Mouse (Mus musculus) limb, embryonic 14.5 days (tissue): ENCODE measurements around the gene Tenm2. TPM values are rescaled to one million over a fixed set of nuclear protein-coding genes. Genes with fewer than 3 reads are reported as not detected.

ENCODE experiments used
- ATAC-seq: fragments of 200-750 bp; cut with Nextera tagmentation; 2 replicates; pipeline ENCODE4 v1.8.0; 2017; ENCODE audit warnings: low read depth, moderate number of reproducible peaks, moderate TSS enrichment; ENCODE audit not compliant: low FRiP score
- DNase-seq: peaks from one replicate; pipeline ENCODE4 v3.0.0-alpha.2; 2015; ENCODE audit warnings: low spot score
- H3K27ac ChIP-seq: fragments of 300-500 bp; sonication (generic); replicated peaks from 2 replicates; pipeline ENCODE4 v1.5.1; 2014; ENCODE audit warnings: low read depth, mild to moderate bottlenecking, low read length, moderate library complexity, mixed read lengths
- H3K27me3 ChIP-seq: fragments of 300-500 bp; sonication (generic); 2 replicates; pipeline ENCODE4 v1.6.1; 2014; ENCODE audit warnings: low read length, mixed read lengths; ENCODE audit not compliant: control insufficient read depth, insufficient read depth
- H3K36me3 ChIP-seq: fragments of 300-500 bp; sonication (generic); 2 replicates; pipeline ENCODE4 v1.6.1; 2014; ENCODE audit warnings: mild to moderate bottlenecking, low read length, moderate library complexity, mixed read lengths; ENCODE audit not compliant: control insufficient read depth, insufficient read depth
- H3K4me1 ChIP-seq: fragments of 300-500 bp; sonication (generic); 2 replicates; pipeline ENCODE4 v1.6.1; 2014; ENCODE audit warnings: antibody characterized with exemption, low read length, mixed read lengths; ENCODE audit not compliant: control insufficient read depth, insufficient read depth
- H3K4me2 ChIP-seq: fragments of 300-500 bp; sonication (generic); replicated peaks from 2 replicates; pipeline ENCODE4 v1.6.1; 2014; ENCODE audit warnings: low read depth, mild to moderate bottlenecking, low read length, moderate library complexity; ENCODE audit not compliant: severe bottlenecking
- H3K4me3 ChIP-seq: fragments of 300-500 bp; sonication (generic); replicated peaks from 2 replicates; pipeline ENCODE4 v1.5.1; 2014; ENCODE audit warnings: low read length
- H3K9ac ChIP-seq: fragments of 300-500 bp; sonication (generic); 2 replicates; pipeline ENCODE4 v1.6.1; 2014; ENCODE audit warnings: mild to moderate bottlenecking, low read depth, low read length, moderate library complexity; ENCODE audit not compliant: severe bottlenecking
- H3K9me3 ChIP-seq: fragments of 300-500 bp; sonication (generic); 2 replicates; pipeline ENCODE4 v1.6.1; 2016; ENCODE audit warnings: low read length; ENCODE audit not compliant: control insufficient read depth
- POLR2A ChIP-seq: fragments of 200-500 bp; IDR thresholded peaks from 2 replicates; pipeline ENCODE4 v1.8.0; 2012; ENCODE audit warnings: inconsistent platforms, mild to moderate bottlenecking, moderate library complexity, borderline replicate concordance; ENCODE audit not compliant: insufficient read depth, insufficient read length; ENCODE audit errors: extremely low read depth
- WGBS: fragments of 180-500 bp; shearing (Covaris S2); extraction: QIAGEN DNeasy Blood & Tissue Kit; methylation state at CpG from one replicate; pipeline ENCODE4 v1.1.7; 2014; 5-methylcytosine and 5-hydroxymethylcytosine counted together
- polyA plus RNA-seq, 2 experiments: library from polyadenylated mRNA; depleted of rRNA in 1 of 2; stranded (reverse) in 1 of 2; unstranded in 1 of 2; fragments of >200 nt; fragmentation: Nextera tagmentation in 1 of 2; extraction: Ambion mirVana in 1 of 2; gene quantifications; 2 replicates each; pipeline versions ENCODE4 v1.2.1 to v1.2.3; 2012 to 2014

The Tenm2 gene
- polyA plus RNA-seq, 2 experiments: 3.7 to 5.6 TPM

DNA sequence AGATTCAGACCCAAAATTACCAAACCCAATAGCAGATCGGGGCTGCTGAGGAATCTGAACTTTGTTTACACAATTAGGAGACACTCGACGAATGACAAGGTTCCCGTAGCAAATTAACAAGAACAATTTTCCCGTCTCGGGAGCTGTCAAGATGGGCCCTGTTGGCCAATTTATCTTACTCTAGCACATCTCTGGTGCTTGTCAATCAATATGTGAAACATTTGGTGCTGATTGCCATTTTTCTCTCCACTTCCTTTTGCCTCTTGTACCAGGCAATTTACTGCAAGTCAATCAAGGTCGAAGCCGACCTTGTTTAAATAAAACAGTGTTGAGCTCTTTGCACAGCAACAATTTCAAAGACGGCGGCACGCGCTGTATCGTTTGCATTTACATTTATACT is 824.9 kb downstream of the Tenm2 start:
- 49% methylated on average over 13 of the region's 13 CpGs for WGBS
- ATAC-seq (no peak), DNase-seq (no peak)
- TF ChIP-seq POLR2A: no peak
- no peaks in the 10 kb centered on the region for H3K4me1 ChIP-seq
- H3K9me3 ChIP-seq: no peaks in the 10 kb centered on the region
- no peak overlapping the region for H3K9ac ChIP-seq
- H3K4me3 ChIP-seq: no peak overlapping the region
- no peaks in the 10 kb centered on the region for H3K36me3 ChIP-seq
- H3K27ac ChIP-seq: no peak overlapping the region
- H3K4me2 ChIP-seq: no peak overlapping the region
- H3K27me3 ChIP-seq: no peaks in the 10 kb centered on the region

DNA sequence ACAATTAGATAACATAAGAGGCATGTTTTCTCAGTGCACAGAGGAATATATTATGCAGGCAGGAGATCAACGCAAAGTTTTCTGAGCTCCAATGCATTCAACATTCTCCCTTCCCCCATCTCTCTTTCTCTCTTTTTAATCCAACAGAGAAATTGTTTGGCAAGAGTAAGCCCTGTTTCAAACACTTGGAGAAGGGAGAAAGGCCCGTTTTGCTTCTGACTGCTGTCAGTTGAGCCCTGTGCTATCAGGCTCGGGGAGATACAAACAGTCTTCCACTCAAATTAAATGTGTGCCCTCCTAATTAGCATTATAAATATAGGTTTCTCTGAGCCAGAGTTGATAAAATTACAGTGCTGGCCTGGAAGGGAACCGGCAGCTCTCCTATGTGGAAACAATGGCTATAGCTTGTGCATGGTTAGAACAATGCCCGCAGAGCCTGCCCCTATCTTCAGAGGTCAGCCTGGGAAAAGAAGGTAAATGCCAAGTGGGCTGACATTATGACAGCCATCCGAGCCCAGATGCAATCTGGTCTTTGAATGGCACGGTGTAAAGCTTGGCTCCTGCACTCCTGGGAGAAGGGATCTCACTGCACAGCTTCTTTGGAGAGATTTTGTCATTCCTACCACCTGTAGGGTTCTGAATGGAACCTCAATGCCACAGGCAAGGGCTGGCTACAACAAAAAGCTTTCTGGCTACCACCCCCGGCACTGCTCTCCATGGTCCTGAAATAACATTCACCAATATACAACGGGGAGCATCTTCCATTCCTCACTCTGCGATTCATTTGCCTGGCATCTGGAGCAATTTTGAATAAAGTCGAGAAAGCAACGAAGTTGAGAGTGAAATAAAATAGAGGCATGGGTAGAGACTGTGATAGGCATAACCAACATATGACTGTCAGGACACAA is 839.7 kb downstream of the Tenm2 start:
- H3K4me1 ChIP-seq: no peaks in the 10 kb centered on the region
- no peak overlapping the region for H3K27ac ChIP-seq
- H3K4me3 ChIP-seq: no peak overlapping the region
- no peaks in the 10 kb centered on the region for H3K9me3 ChIP-seq
- no peaks in the 10 kb centered on the region for H3K27me3 ChIP-seq
- no peak overlapping the region for H3K9ac ChIP-seq
- DNase-seq (peak; percentile 38), ATAC-seq (no peak)
- WGBS: 51% methylated on average over 12 of the region's 12 CpGs
- TF ChIP-seq POLR2A: no peak
- H3K36me3 ChIP-seq: no peaks in the 10 kb centered on the region
- H3K4me2 ChIP-seq: no peak overlapping the region

DNA sequence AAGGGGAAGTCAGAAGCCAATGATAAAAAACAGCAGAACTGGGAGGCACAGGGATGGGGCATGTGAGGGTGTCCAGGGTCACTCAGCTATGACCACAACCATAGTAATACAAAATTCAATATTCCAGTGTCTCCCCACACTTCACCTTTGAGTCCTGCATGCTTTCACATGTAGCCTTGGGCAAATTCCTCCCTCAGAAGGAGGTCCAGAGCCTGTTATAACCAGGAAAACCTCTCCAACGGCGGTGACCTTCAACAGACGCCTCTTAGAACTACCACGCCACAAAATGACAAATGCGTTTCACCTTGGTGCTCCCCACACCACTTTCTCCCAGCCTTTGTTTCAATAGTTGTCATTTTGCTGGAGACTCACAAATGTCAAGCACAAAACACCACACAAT is 851.1 kb downstream of the Tenm2 start:
- 76% methylated on average over 5 of the region's 5 CpGs for WGBS
- H3K4me2 ChIP-seq: no peak overlapping the region
- no peak overlapping the region for H3K4me3 ChIP-seq
- ATAC-seq (no peak), DNase-seq (no peak)
- no peak overlapping the region for H3K27ac ChIP-seq
- no peak for TF ChIP-seq POLR2A
- no peak overlapping the region for H3K9ac ChIP-seq
- no peaks in the 10 kb centered on the region for H3K9me3 ChIP-seq
- H3K4me1 ChIP-seq: no peaks in the 10 kb centered on the region
- no peaks in the 10 kb centered on the region for H3K36me3 ChIP-seq
- H3K27me3 ChIP-seq: no peaks in the 10 kb centered on the region

DNA sequence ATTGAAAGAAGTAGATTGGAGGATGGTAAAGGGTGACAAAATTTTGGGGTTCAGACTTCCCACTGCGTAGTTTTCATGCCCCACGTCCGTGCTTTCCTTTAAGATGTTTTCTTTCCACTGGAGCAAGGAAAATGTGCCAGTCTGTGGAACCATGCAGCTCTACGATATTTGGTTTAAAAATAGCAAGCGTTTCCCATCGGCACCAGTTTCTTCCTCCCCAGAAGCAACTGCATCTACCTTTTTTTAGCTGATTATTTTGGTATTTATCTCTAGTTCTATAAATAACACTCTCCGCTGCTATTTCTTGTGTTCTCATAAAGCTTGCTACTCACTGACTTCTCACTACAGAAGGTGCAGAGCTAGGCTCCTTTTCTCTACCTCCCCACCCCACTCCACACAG is 864.0 kb downstream of the Tenm2 start:
- no peaks in the 10 kb centered on the region for H3K9me3 ChIP-seq
- WGBS: 90% methylated on average over 7 of the region's 7 CpGs
- H3K4me1 ChIP-seq: no peaks in the 10 kb centered on the region
- no peak for DNase-seq
- H3K27me3 ChIP-seq: no peaks in the 10 kb centered on the region
- no peak overlapping the region for H3K4me2 ChIP-seq
- H3K9ac ChIP-seq: no peak overlapping the region
- no peak overlapping the region for H3K4me3 ChIP-seq
- TF ChIP-seq POLR2A: no peak
- no peak for ATAC-seq
- H3K36me3 ChIP-seq: no peaks in the 10 kb centered on the region
- no peak overlapping the region for H3K27ac ChIP-seq

DNA sequence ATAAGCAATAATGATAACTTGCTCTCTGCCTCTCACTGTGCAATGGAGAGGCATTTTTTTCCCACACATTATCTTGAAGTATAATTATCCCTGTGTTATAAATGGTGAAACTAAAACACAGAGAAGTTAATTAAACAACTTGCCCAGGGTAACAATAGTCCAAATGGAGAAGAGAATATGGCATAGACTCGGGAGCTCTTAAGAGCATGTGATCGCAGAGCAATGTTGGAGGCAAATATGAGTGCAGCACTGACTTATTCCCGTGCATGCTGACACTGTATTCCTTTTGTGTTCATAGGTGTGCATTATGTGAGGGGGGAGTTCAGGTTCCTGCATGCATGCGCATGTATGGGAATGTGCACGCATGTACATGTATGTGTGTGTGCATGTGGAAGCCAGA is 870.7 kb downstream of the Tenm2 start:
- no peak for TF ChIP-seq POLR2A
- H3K4me2 ChIP-seq: no peak overlapping the region

More for the DNA sequence above, 870.7 kb downstream of the Tenm2 start:
- DNase-seq (no peak), ATAC-seq (no peak)
- no peak overlapping the region for H3K9ac ChIP-seq
- no peak overlapping the region for H3K27ac ChIP-seq
- no peaks in the 10 kb centered on the region for H3K9me3 ChIP-seq
- no peaks in the 10 kb centered on the region for H3K36me3 ChIP-seq
- H3K27me3 ChIP-seq: no peaks in the 10 kb centered on the region
- 90% methylated on average over 5 of the region's 5 CpGs for WGBS
- no peak overlapping the region for H3K4me3 ChIP-seq
- no peaks in the 10 kb centered on the region for H3K4me1 ChIP-seq
